Mouse (Mus musculus) midbrain, embryonic 14.5 days (tissue): ENCODE results near the gene Cpne4. TPM values are rescaled to one million over a fixed set of nuclear protein-coding genes. Genes with fewer than 3 reads are reported as not detected.

ENCODE experiments used
- ATAC-seq: fragments of 200-750 bp; cut with Nextera tagmentation; 2 replicates; pipeline ENCODE4 v1.8.0; 2017; ENCODE audit warnings: moderate number of reproducible peaks, moderate library complexity; ENCODE audit not compliant: low FRiP score, low TSS enrichment
- DNase-seq: peaks from one replicate; pipeline ENCODE4 v3.0.0-alpha.2; 2015
- H3K27ac ChIP-seq: fragments of 300-500 bp; sonication (generic); replicated peaks from 2 replicates; pipeline ENCODE4 v1.5.1; 2014; ENCODE audit warnings: mild to moderate bottlenecking, low read depth, low read length, moderate library complexity
- H3K27me3 ChIP-seq: fragments of 300-500 bp; sonication (generic); 2 replicates; pipeline ENCODE4 v1.6.1; 2014; ENCODE audit warnings: low read length, control low read depth, mixed read lengths; ENCODE audit not compliant: control insufficient read depth, insufficient read depth
- H3K36me3 ChIP-seq: fragments of 300-500 bp; sonication (generic); 2 replicates; pipeline ENCODE4 v1.6.1; 2014; ENCODE audit warnings: low read length, control low read depth; ENCODE audit not compliant: control insufficient read depth, insufficient read depth
- H3K4me1 ChIP-seq: fragments of 300-500 bp; sonication (generic); 2 replicates; pipeline ENCODE4 v1.6.1; 2014; ENCODE audit warnings: mild to moderate bottlenecking, antibody characterized with exemption, low read length, control low read depth; ENCODE audit not compliant: control insufficient read depth, insufficient read depth
- H3K4me2 ChIP-seq: fragments of 300-500 bp; sonication (generic); 2 replicates; pipeline ENCODE4 v1.6.1; 2014; ENCODE audit warnings: mild to moderate bottlenecking, low read length, moderate library complexity
- H3K4me3 ChIP-seq: fragments of 300-500 bp; sonication (generic); replicated peaks from 2 replicates; pipeline ENCODE4 v1.5.1; 2014; ENCODE audit warnings: low read depth, low read length
- H3K9ac ChIP-seq: fragments of 300-500 bp; sonication (generic); replicated peaks from 2 replicates; pipeline ENCODE4 v1.6.1; 2014; ENCODE audit warnings: mild to moderate bottlenecking, low read length, moderate library complexity
- H3K9me3 ChIP-seq: fragments of 300-500 bp; sonication (generic); 2 replicates; pipeline ENCODE4 v1.6.1; 2016; ENCODE audit warnings: low read length, control low read depth, mixed read lengths; ENCODE audit not compliant: control insufficient read depth
- WGBS: fragments of 180-500 bp; shearing (Covaris S2); extraction: QIAGEN DNeasy Blood & Tissue Kit; methylation state at CpG from one replicate; pipeline ENCODE4 v1.1.7; 2014; 5-methylcytosine and 5-hydroxymethylcytosine counted together
- polyA plus RNA-seq: library from polyadenylated mRNA; unstranded; fragments of >200 nt; fragmentation: Nextera tagmentation; extraction: Ambion mirVana; gene quantifications from 2 replicates; pipeline ENCODE4 v1.2.1, GENCODE M21; 2014

Cpne4 gene
- polyA plus RNA-seq, 1 experiment from 2014 or later: 20.2 TPM

DNA sequence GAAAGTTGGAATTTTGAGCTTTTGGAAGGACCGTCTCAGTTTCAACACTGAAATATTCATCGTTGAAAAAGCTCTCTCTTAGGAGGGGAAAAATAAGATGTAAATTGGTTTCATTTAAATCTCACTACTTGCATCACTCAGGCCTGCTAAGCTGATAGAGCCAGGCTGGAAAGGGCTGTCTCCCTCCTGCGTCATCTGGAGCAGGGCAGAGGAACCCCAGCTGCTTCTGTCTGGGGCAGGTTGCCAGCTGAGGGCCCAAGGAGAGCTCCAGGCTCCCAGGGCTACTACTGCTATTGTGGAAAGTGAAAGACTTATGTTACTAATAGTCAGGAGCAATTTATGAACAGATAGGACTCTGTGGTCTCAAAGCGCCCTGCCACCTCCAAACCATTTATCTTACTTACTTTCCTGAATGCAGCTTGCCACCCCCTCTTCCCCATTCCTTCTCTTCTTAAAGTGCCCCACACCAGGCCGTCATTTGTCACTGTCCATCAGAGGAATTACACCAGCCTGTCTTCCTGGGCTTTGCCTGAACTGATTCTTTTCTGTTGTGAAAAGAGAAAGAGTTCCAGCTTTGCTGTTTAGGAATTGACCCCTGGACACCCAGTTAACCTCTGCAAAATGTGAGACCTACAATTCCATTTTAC is 99.4 kb downstream of the Cpne4 start:
- 73% methylated on average over 5 of the region's 5 CpGs for WGBS
- no peaks in the 10 kb centered on the region for H3K9me3 ChIP-seq
- ATAC-seq: no peak

DNA sequence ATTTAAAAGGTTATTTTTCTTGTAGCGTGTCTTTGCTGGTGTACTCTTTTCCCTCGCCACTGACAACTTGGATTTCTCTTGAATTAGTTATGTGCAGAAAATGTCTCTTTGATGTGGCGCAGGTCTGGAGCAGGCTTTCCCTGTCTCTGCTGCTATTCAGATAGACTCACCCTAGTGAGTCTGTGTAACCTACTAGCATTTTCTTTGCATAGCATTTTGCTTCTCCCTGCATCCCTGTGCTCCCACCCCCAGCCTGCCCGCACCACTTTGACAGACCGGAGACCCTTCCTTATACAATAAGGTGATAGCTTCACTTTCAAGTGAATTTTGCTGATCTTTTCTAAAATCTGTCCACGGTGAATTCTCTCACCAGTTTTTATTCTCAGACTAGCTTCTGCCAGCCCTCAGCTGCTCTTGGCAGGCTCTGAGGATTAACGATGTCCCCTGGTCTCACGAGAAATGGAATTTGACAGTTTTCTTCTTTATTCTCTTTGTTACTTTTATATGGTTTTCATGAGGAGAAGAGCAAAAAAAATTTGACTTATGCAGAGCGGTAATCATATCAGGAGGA is 105.7 kb downstream of the Cpne4 start:
- no peaks in the 10 kb centered on the region for H3K27me3 ChIP-seq
- peak overlapping the region; percentile 67 for H3K27ac ChIP-seq
- DNase-seq: peak; percentile 57
- no peak overlapping the region for H3K4me3 ChIP-seq
- WGBS: 36% methylated on average over 9 of the region's 9 CpGs
- no peaks in the 10 kb centered on the region for H3K36me3 ChIP-seq
- peak overlapping the region; percentile 26 for H3K4me2 ChIP-seq
- ATAC-seq: no peak
- H3K9me3 ChIP-seq: no peaks in the 10 kb centered on the region
- H3K9ac ChIP-seq: no peak overlapping the region; the same call in 1 of the 2 replicates
- H3K4me1 ChIP-seq: peaks cover 15% of the 10 kb centered on the region

More for the DNA sequence above, 99.4 kb downstream of the Cpne4 start:
- Histone ChIP-seq H3K4me1 (no peaks in the 10 kb centered on the region), H3K27me3 (no peaks in the 10 kb centered on the region), H3K36me3 (no peaks in the 10 kb centered on the region), H3K27ac (no peak overlapping the region), H3K9ac (no peak overlapping the region), H3K4me3 (no peak overlapping the region), H3K4me2 (no peak overlapping the region)
- no peak for DNase-seq

- H3K27ac ChIP-seq: no peak overlapping the region
- H3K9ac ChIP-seq: no peak overlapping the region
- no peak for ATAC-seq
- no peaks in the 10 kb centered on the region for H3K27me3 ChIP-seq
- 54% methylated on average over 4 of the region's 4 CpGs for WGBS
- no peak overlapping the region for H3K4me3 ChIP-seq
- no peaks in the 10 kb centered on the region for H3K9me3 ChIP-seq
- H3K4me1 ChIP-seq: no peaks in the 10 kb centered on the region
- H3K36me3 ChIP-seq: no peaks in the 10 kb centered on the region
- DNase-seq: no peak
- H3K4me2 ChIP-seq: no peak overlapping the region
Observed at GRCm38 (mm10) chr9:104659758-104660157, 112.7 kb downstream of the Cpne4 start.

DNA sequence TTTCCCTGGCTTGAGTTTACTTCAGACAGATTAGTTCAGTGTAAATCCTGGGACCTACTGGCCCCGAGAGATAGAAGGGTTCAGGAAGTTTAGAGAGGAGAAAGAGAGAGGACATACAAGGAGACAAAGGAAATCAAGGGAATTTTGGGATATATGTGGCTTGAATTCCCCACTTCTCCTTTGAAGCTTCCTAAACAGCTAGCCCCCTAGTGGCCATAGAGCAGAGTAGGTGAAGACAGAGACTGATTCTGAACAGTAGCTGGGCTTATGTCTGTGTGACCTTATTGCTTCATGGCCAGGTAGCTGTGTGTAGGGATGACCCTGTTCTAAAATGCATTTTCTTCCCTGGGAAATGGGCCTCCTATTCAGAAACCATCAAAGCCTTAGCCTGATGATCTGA is 129.6 kb downstream of the Cpne4 start:
- no peak overlapping the region for H3K9ac ChIP-seq
- H3K36me3 ChIP-seq: no peaks in the 10 kb centered on the region
- no peak overlapping the region for H3K4me2 ChIP-seq
- H3K9me3 ChIP-seq: no peaks in the 10 kb centered on the region
- no peaks in the 10 kb centered on the region for H3K27me3 ChIP-seq
- DNase-seq: peak; percentile 80
- H3K4me1 ChIP-seq: no peaks in the 10 kb centered on the region
- no peak for ATAC-seq
- no peak overlapping the region for H3K27ac ChIP-seq
- H3K4me3 ChIP-seq: no peak overlapping the region
- WGBS: 50% methylated on average over 1 of the region's 1 CpGs

GRCm38 (mm10) chr9:104678571-104678970 is 131.5 kb downstream of the Cpne4 start:
- Histone ChIP-seq H3K4me2 (no peak overlapping the region), H3K27me3 (no peaks in the 10 kb centered on the region), H3K27ac (no peak overlapping the region), H3K9me3 (no peaks in the 10 kb centered on the region), H3K4me1 (no peaks in the 10 kb centered on the region), H3K9ac (no peak overlapping the region), H3K4me3 (no peak overlapping the region), H3K36me3 (no peaks in the 10 kb centered on the region)
- 84% methylated on average over 3 of the region's 3 CpGs for WGBS
- DNase-seq: no peak
- ATAC-seq: no peak

DNA sequence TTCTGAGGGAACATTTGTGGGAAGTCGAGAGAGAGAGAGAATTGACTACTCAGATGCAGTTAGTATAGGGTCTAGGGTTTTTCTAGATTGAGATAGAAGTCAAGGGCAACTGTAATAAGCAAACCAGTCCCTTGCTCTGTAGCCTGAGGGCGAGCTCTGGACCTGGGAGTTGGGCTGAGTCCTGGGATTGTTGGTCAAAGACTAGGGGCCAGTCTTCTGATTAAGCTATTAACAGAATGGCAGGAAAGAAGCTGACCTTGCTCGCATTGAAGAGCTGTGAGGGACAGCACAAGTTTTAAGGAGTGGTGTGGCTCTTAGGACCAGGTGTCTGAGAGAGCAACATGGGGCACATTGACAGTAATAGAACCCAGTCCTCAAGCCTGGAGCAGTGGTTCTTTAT is 140.0 kb downstream of the Cpne4 start:
- no peaks in the 10 kb centered on the region for H3K9me3 ChIP-seq
- no peaks in the 10 kb centered on the region for H3K4me1 ChIP-seq
- H3K27me3 ChIP-seq: no peaks in the 10 kb centered on the region
- no peaks in the 10 kb centered on the region for H3K36me3 ChIP-seq
- H3K4me3 ChIP-seq: no peak overlapping the region
- ATAC-seq (no peak), DNase-seq (no peak)
- 68% methylated on average over 3 of the region's 3 CpGs for WGBS
- H3K9ac ChIP-seq: no peak overlapping the region
- H3K27ac ChIP-seq: no peak overlapping the region
- H3K4me2 ChIP-seq: no peak overlapping the region

- WGBS: 64% methylated on average over 2 of the region's 2 CpGs
- peak; percentile 52 for DNase-seq
- no peak overlapping the region for H3K27ac ChIP-seq
- ATAC-seq: no peak
- no peak overlapping the region for H3K9ac ChIP-seq
- no peaks in the 10 kb centered on the region for H3K36me3 ChIP-seq
- H3K4me1 ChIP-seq: no peaks in the 10 kb centered on the region
- H3K4me3 ChIP-seq: no peak overlapping the region
- no peaks in the 10 kb centered on the region for H3K27me3 ChIP-seq
- no peak overlapping the region for H3K4me2 ChIP-seq
- no peaks in the 10 kb centered on the region for H3K9me3 ChIP-seq
Observed at GRCm38 (mm10) chr9:104693145-104693544, 146.1 kb downstream of the Cpne4 start.

GRCm38 (mm10) chr9:104710831-104711230 is 163.7 kb downstream of the Cpne4 start:
- ATAC-seq (no peak), DNase-seq (no peak)
- H3K4me3 ChIP-seq: no peak overlapping the region
- H3K36me3 ChIP-seq: no peaks in the 10 kb centered on the region
- no peaks in the 10 kb centered on the region for H3K4me1 ChIP-seq
- WGBS: 94% methylated on average over 5 of the region's 5 CpGs
- H3K4me2 ChIP-seq: no peak overlapping the region
- no peak overlapping the region for H3K9ac ChIP-seq
- H3K9me3 ChIP-seq: no peaks in the 10 kb centered on the region
- no peaks in the 10 kb centered on the region for H3K27me3 ChIP-seq
- no peak overlapping the region for H3K27ac ChIP-seq

- ATAC-seq (no peak), DNase-seq (no peak)
- H3K4me2 ChIP-seq: no peak overlapping the region
- H3K9me3 ChIP-seq: peaks cover 4% of the 10 kb centered on the region; the same call in 1 of the 2 replicates
- H3K4me3 ChIP-seq: no peak overlapping the region
- H3K36me3 ChIP-seq: no peaks in the 10 kb centered on the region
- no peak overlapping the region for H3K9ac ChIP-seq
- no peak overlapping the region for H3K27ac ChIP-seq
- H3K27me3 ChIP-seq: no peaks in the 10 kb centered on the region
- no peaks in the 10 kb centered on the region for H3K4me1 ChIP-seq
- 91% methylated on average over 2 of the region's 2 CpGs for WGBS
Observed at GRCm38 (mm10) chr9:104725311-104725710, 178.2 kb downstream of the Cpne4 start.
